Mouse (Mus musculus) right cerebral cortex, postnatal 4 days (tissue): ENCODE results near the gene Thap7.
A peak's percentile ranks its signal among the peaks of the same experiment; 100 is the strongest.
"Not testable (repeated sequence)": the region's sequence is repeated elsewhere in the genome, so short reads cannot be mapped to it uniquely, and the experiment has no call there.

Experiments
- DNase-seq: peaks from one replicate; pipeline ENCODE4 v3.0.0-alpha.2; 2022

Gene Thap7

GRCm38 (mm10) chr16:17530640-17531288 is at the start of gene Thap7:
Gene Thap7, minus strand, starts transcription at chr16:17531136.
- DNase-seq = peak; percentile 97

- no peak for DNase-seq
These were observed 45.9 kb upstream of the Thap7 start for GRCm38 (mm10) chr16:17576825-17577215.

GRCm38 (mm10) chr16:17575870-17576824 is 45.2 kb upstream of the Thap7 start:
- peak; percentile 77 for DNase-seq

GRCm38 (mm10) chr16:17566186-17566585 is 35.2 kb upstream of the Thap7 start:
- no peak for DNase-seq

- DNase-seq = no peak
These were observed 33.8 kb upstream of the Thap7 start for GRCm38 (mm10) chr16:17564771-17565170.

GRCm38 (mm10) chr16:17564221-17564620 is 33.3 kb upstream of the Thap7 start:
- DNase-seq = no peak

- DNase-seq = no peak
These were observed 32.6 kb upstream of the Thap7 start for GRCm38 (mm10) chr16:17563580-17563979.

- peak; percentile 14 for DNase-seq
These were observed 30.8 kb upstream of the Thap7 start, which contains the start of gene P2rx6 for GRCm38 (mm10) chr16:17561751-17562208. Gene P2rx6, plus strand, starts transcription at chr16:17561885.

GRCm38 (mm10) chr16:17561128-17561750 is 30.3 kb upstream of the Thap7 start, which contains the start of gene Lrrc74b:
Gene Lrrc74b, minus strand, starts transcription at chr16:17561247.
- DNase-seq = peak; percentile 42

GRCm38 (mm10) chr16:17559396-17560027 is 28.6 kb upstream of the Thap7 start:
- DNase-seq = no peak

- DNase-seq = no peak
These were observed 27.9 kb upstream of the Thap7 start for GRCm38 (mm10) chr16:17558811-17559210.

- peak; percentile 62 for DNase-seq
These were observed 27.1 kb upstream of the Thap7 start for GRCm38 (mm10) chr16:17557947-17558480.

- no peak for DNase-seq
These were observed 26.0 kb upstream of the Thap7 start for GRCm38 (mm10) chr16:17556907-17557306.

GRCm38 (mm10) chr16:17556180-17556579 is 25.2 kb upstream of the Thap7 start:
- DNase-seq = no peak

GRCm38 (mm10) chr16:17554702-17555101 is 23.8 kb upstream of the Thap7 start:
- not testable (repeated sequence) for DNase-seq

GRCm38 (mm10) chr16:17553910-17554685 is 23.2 kb upstream of the Thap7 start:
- DNase-seq = no peak

GRCm38 (mm10) chr16:17552837-17553236 is 21.9 kb upstream of the Thap7 start:
- DNase-seq = no peak

- DNase-seq = no peak
These were observed 11.7 kb upstream of the Thap7 start for GRCm38 (mm10) chr16:17542632-17543031.

- DNase-seq = no peak
These were observed 5.6 kb upstream of the Thap7 start for GRCm38 (mm10) chr16:17536584-17536983.

GRCm38 (mm10) chr16:17532676-17533329 is 1.9 kb upstream of the Thap7 start:
- no peak for DNase-seq

- no peak for DNase-seq
These were observed 1.3 kb upstream of the Thap7 start for GRCm38 (mm10) chr16:17532271-17532670.
